Mouse (Mus musculus): ENCODE results near the gene Ppard.
"Not testable (repeated sequence)": the region's sequence is repeated elsewhere in the genome, so short reads cannot be mapped to it uniquely, and the experiment has no call there.

Ppard gene

GRCm38 (mm10) chr17:28317725-28318124 is 85.2 kb downstream of the Ppard start:
- no peak for DNase-seq

- DNase-seq = no peak
Observed at GRCm38 (mm10) chr17:28321700-28322099, 89.2 kb downstream of the Ppard start.

GRCm38 (mm10) chr17:28323786-28324185 is 91.3 kb downstream of the Ppard start:
- DNase-seq = no peak

- not testable (repeated sequence) for DNase-seq
Observed at GRCm38 (mm10) chr17:28324416-28324815, 91.9 kb downstream of the Ppard start.

- no peak for DNase-seq
Observed at GRCm38 (mm10) chr17:28325751-28326150, 93.3 kb downstream of the Ppard start.

GRCm38 (mm10) chr17:28326951-28327350 is 94.5 kb downstream of the Ppard start:
- DNase-seq = no peak

- DNase-seq = peak; percentile 39
Observed at GRCm38 (mm10) chr17:28327673-28328325, 95.3 kb downstream of the Ppard start.

- DNase-seq = peak; percentile 96
Observed at GRCm38 (mm10) chr17:28328366-28328928, 95.9 kb downstream of the Ppard start, which contains the start of gene Rpl10a. Gene Rpl10a (plus strand): TSS chr17:28328471.

- DNase-seq = no peak
Observed at GRCm38 (mm10) chr17:28328946-28329345, 96.4 kb downstream of the Ppard start.

GRCm38 (mm10) chr17:28329503-28330231 is 97.2 kb downstream of the Ppard start:
- DNase-seq = no peak

- DNase-seq = no peak
Observed at GRCm38 (mm10) chr17:28330232-28330546, 97.7 kb downstream of the Ppard start.

- not testable (repeated sequence) for DNase-seq
Observed at GRCm38 (mm10) chr17:28330590-28330989, 98.1 kb downstream of the Ppard start.

- DNase-seq = no peak
Observed at GRCm38 (mm10) chr17:28331241-28332112, 99.0 kb downstream of the Ppard start.

- no peak for DNase-seq
Observed at GRCm38 (mm10) chr17:28332113-28332914, 99.8 kb downstream of the Ppard start.

GRCm38 (mm10) chr17:28332915-28333546 is 100.5 kb downstream of the Ppard start:
- no peak for DNase-seq

- no peak for DNase-seq
Observed at GRCm38 (mm10) chr17:28335267-28335666, 102.8 kb downstream of the Ppard start.

- no peak for DNase-seq
Observed at GRCm38 (mm10) chr17:28337547-28337946, 105.0 kb downstream of the Ppard start.

- no peak for DNase-seq
Observed at GRCm38 (mm10) chr17:28340578-28340977, 108.1 kb downstream of the Ppard start.

- DNase-seq = peak; percentile 62
Observed at GRCm38 (mm10) chr17:28341091-28341490, 108.6 kb downstream of the Ppard start.

GRCm38 (mm10) chr17:28344050-28344607 is 111.6 kb downstream of the Ppard start:
- no peak for DNase-seq

- no peak for DNase-seq
Observed at GRCm38 (mm10) chr17:28344670-28345069, 112.2 kb downstream of the Ppard start.

Data from right cerebral cortex, postnatal 25 days (tissue).